Mouse (Mus musculus) myocyte (in vitro differentiated cells): ENCODE data around the gene Misp.

Experiments used
- CEBPB ChIP-seq: IDR thresholded peaks from 2 replicates; pipeline ENCODE4 v1.6.1; 2011; ENCODE audit warnings: mild to moderate bottlenecking, moderate library complexity; ENCODE audit not compliant: poor library complexity, insufficient read depth, severe bottlenecking
- E2F4 ChIP-seq: IDR thresholded peaks from one replicate; pipeline ENCODE4 v1.6.1; 2011; ENCODE audit warnings: mild to moderate bottlenecking, control low read depth, moderate library complexity; ENCODE audit not compliant: insufficient read depth
- MAX ChIP-seq: IDR thresholded peaks from one replicate; pipeline ENCODE4 v1.6.1; 2011; ENCODE audit warnings: low read depth, mild to moderate bottlenecking, control low read depth
- MYOD1 ChIP-seq, 3 experiments: IDR thresholded peaks; one replicate each; pipeline ENCODE4 v1.6.1; 2011; ENCODE audit warnings: control low read depth in 2 of 3, low read depth in 2 of 3, mild to moderate bottlenecking in 2 of 3, moderate library complexity in 1 of 3; ENCODE audit not compliant: insufficient read length in 2 of 3, control insufficient read depth in 1 of 3
- MYOG ChIP-seq, 3 experiments: IDR thresholded peaks; one replicate each; pipeline ENCODE4 v1.6.1; 2011; ENCODE audit warnings: control low read depth in 2 of 3, low read depth in 2 of 3, mild to moderate bottlenecking in 2 of 3; ENCODE audit not compliant: insufficient read length in 2 of 3, control insufficient read depth in 1 of 3, insufficient read depth in 1 of 3
- POLR2A ChIP-seq: IDR thresholded peaks from one replicate; pipeline ENCODE4 v1.6.1; 2011; ENCODE audit warnings: low read depth, mild to moderate bottlenecking, control low read depth, moderate library complexity; ENCODE audit not compliant: insufficient read length
- POLR2AphosphoS2 ChIP-seq: IDR thresholded peaks from one replicate; pipeline ENCODE4 v1.6.1; 2011; ENCODE audit warnings: low read depth, control low read depth; ENCODE audit not compliant: insufficient read length
- TCF12 ChIP-seq: IDR thresholded peaks from one replicate; pipeline ENCODE4 v1.6.1; 2011; ENCODE audit warnings: mild to moderate bottlenecking, control low read depth; ENCODE audit not compliant: poor library complexity, insufficient read depth, severe bottlenecking
- USF1 ChIP-seq: IDR thresholded peaks from one replicate; pipeline ENCODE4 v1.6.1; 2011; ENCODE audit warnings: low read depth, mild to moderate bottlenecking, control low read depth, moderate library complexity

DNA sequence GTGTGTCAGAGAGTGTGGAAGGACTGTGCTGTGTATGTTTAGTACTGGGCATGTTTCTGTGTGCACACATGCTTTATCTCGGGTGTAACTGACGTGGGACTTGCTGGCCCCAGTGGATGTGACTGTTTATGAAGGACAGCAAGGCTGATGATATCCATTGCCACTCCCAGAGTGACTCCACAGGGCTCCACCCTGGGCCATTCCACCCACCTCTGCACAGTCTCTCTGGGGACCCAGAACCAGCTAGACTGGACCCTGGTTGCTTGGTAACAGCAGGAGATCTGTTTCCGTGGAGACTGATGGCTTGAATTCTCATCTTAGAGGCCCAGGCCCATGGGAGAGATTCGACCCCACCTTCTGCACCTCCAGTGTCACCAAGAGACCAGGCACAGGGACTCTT lies 2.6 kb upstream of the Misp start:
- TF ChIP-seq MYOG (IDR thresholded peaks at IDR 0.05; ENCODE audit: control insufficient read depth in 1 of 3, insufficient read depth in 1 of 3, insufficient read length in 2 of 3, low read depth in 2 of 3) (no peak), POLR2A (no peak), USF1 (no peak), POLR2AphosphoS2 (no peak), TCF12 (no peak), E2F4 (no peak), MAX (no peak), CEBPB (no peak), MYOD1 (IDR thresholded peaks at IDR 0.05; ENCODE audit: control insufficient read depth in 1 of 3, insufficient read length in 2 of 3, low read depth in 2 of 3) (no peak)
